Mouse (Mus musculus) layer of hippocampus, postnatal 10 days (tissue): ENCODE data around the gene Atxn3. TPM values are rescaled to one million over a fixed set of nuclear protein-coding genes. Genes with fewer than 3 reads are reported as not detected.

Experiments used
- DNase-seq, 2 experiments: peaks; one replicate each; pipeline ENCODE4 v3.0.0; 2021; ENCODE audit warnings: low spot score in 2 of 2
- long read RNA-seq: library from polyadenylated mRNA; stranded (forward); transcript quantifications from one replicate; pipeline ENCODE4 v2.0.0, GENCODE M21; 2023
- total RNA-seq, 2 experiments: library from RNA; stranded (reverse); gene quantifications; 2 replicates each; pipeline ENCODE4 v1.2.3; 2021

The Atxn3 gene
- total RNA-seq: 10 to 100 TPM; 20.4 to 21.9 TPM
- long read RNA-seq, full-length matches to known transcripts: 5 of 10 reads
- long read RNA-seq, partial matches to known transcripts: 2 of 10 reads
- long read RNA-seq, other reads (novel, unspliced or antisense): 3 of 10 reads

GRCm38 (mm10) chr12:101957942-101958544, at the start of gene Atxn3:
TSS of gene Atxn3 (minus strand) at chr12:101958246.
- DNase-seq: peak; percentile 96 to 98

DNA sequence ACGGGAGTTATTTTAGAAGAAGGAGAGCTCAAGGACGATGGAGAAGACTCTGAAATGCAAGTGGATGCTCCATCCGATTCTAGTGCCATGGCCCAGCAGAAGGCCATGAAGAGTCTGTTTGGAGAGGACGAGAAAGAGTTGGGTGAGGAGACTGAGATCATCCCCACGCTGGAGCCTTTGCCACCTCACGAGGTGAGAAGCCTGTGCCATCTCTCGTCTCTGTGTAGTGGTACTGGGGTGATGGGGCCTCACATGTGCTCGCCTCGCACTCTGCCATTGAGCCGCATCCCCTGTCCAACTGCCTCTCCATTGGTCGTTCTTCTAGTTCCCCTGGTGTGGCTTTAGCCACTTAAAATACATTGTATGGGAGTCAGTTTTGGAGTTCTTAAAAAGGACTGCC, 42.7 kb upstream of the Atxn3 start:
- no peak for DNase-seq

DNA sequence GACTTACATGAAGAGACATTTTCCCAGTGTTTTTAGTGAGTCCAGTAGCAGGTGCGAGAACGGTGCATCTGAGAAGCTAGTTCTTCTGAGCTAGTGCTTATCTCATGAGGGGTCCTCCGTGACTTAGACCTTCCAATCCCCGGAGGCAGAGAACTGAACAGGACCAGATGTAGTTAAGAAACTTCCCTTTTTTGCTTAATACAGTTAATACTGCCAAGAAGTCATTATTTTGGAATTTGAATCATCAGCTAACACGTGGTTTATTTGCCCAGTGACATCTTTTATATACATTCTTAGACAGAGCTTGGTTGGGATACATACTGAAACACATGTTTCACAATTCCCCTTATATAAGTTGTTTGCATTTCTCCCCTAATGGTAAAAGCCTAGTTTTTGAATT, 40.9 kb upstream of the Atxn3 start:
- DNase-seq: no peak

- DNase-seq: no peak
Observed at GRCm38 (mm10) chr12:101994576-101995467, 36.8 kb upstream of the Atxn3 start.

DNA sequence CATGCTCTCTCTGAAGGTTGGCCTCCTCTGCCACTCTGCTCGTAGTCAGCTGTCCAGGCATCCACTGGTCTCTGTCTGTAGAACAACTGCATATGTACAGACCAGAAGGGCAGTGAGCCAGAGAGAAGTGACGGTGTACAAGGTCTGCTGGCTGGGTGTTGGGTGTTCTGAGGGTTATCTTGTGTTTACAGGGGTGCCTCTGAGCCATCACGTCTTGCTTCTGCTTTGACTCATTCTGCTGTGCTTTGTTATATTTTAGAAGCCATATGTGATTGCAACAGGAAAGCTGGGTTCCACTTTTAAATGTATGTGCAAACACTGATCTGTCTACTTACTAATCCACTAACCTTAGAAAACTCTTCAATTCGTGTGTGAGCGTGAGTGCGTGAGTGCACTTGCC, 29.6 kb upstream of the Atxn3 start:
- no peak for DNase-seq

DNA sequence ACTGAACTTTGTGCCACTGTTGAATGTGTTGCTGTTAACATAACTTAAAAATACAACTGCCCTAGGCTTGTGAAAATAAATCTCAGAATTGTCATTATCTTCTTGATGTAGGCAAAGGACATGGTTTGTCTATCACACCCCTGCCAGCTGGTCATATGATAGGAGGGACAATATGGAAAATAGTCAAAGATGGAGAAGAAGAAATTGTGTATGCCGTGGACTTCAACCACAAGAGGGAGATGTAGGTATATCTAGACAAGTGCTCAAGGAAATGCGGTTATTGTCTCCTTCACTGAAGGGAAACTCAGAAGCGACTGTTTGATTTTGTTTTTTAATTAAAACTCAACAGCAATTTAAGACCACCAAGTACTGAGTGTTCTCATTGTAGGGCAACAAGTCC, 27.1 kb upstream of the Atxn3 start:
- DNase-seq: no peak

GRCm38 (mm10) chr12:101982977-101983376, 24.9 kb upstream of the Atxn3 start:
- DNase-seq: no peak

DNA sequence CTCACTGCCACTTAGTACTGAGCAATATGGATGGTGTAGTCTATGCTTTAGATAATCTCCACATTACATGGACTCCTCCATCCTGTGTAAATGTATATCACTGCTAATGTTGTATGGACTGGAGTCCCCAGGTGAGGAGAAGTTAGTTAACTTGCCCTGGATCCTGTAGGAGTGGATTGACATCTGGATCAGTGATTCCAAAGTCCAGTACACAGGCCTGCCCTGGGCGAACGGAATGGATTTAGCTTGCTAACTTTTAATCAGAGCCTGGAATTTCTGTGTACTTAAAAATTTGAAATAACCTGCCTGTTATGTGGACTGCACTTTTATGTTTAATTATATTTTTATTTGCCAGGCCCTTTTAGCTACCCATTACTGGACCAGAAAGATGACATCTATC, 23.5 kb upstream of the Atxn3 start:
- no peak for DNase-seq

DNA sequence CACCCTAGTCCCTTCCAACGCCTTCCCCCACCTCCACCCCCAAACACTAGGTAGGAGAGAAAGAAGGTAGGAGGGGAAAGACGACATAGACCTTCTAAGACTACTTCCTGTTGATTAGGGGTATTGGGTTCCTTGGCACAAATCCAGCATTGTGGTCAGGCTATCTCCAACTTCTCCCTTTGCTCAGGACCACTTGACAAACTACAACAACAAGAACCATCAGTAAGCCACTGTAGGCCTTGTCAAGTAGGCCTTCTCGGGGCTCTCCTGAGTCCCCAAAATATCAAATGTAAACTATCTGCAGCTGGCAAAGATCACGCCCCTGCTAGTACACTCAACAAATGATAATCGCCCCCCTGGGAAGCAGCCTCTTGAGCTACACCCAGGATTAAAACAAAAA, 22.2 kb upstream of the Atxn3 start:
- no peak for DNase-seq

DNA sequence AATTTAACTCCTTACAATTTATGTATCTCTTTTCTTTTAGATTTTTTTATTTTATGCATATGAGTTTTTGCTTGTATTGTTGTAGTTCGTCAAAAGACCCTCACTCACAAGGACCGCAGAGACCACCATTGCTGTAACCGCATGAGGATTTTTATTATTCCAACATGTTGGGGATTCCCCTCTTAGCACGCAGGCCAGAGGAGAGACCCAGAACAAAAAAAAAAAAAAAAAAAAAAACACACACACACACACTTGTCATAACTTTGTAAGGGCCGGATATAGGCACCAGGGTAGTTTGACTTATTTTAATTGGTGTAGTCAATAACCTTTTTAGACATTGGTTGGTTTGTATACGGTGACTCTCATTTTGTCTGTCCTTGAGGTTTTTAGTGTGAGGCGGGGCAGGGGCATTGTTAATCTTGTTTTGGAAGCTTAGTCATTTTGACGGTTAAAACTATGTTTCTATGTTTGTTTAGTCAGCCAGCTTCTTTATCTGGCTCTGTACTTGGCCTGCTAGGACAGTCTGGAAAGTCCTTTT, 21.2 kb upstream of the Atxn3 start:
- no peak for DNase-seq

DNA sequence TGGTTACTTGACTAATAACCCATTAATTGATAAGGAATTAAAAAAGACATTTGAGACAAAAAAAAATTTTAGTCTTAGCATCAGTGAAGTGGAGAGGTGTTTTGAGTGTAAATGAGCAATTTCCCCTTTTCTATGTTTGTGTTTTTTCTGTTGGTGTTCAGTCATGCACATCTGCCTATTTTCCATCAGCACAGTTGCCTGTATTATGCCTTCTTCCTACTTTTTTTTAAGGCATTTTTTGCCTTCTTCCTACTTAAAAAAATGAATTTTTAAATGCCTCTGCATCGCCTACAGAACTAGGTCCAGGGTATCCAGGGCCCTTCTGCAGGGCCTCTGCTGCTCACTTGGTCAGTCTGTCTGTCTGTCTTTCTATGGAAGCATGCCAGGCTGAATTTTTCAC, 20.5 kb upstream of the Atxn3 start:
- no peak for DNase-seq

- DNase-seq: no peak
Observed at GRCm38 (mm10) chr12:101978162-101978561, 20.1 kb upstream of the Atxn3 start.

- no peak for DNase-seq
Observed at GRCm38 (mm10) chr12:101977404-101977915, 19.4 kb upstream of the Atxn3 start.

DNA sequence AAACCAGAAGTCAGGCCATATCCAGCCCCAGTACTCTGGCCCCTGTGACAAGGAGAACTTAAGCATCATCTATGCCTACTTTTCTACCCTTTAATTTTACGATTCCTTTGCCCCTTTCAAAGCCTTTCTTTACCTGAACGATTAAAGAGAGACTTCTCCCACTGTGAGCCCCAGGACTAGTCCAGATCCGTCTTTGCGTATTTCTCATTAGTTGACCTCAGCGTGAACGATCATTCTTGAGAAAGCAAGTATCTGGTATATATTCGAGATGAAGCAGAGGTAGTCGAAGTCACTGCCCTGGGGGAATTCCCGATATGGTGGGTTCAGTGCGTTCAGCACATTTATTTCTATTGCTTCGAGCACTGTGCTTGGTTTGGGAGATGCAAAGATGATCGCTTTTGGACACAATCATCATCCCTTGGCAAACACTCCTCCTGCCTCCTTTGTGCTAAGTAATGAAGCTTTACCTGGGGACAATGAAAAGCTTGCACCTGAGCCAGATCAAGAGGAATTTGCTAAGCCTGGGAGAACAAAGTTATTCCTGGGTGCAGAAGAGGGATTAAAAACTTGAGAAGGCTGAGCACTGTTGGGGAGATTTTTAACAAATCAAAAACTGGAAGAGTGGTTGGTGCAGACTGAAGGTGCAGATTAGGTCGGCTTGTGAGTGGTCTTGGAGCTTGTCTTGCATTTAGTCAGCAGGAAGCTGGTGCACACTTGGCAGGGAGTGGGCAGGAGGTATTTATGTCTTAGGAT, 18.8 kb upstream of the Atxn3 start:
- no peak for DNase-seq

DNA sequence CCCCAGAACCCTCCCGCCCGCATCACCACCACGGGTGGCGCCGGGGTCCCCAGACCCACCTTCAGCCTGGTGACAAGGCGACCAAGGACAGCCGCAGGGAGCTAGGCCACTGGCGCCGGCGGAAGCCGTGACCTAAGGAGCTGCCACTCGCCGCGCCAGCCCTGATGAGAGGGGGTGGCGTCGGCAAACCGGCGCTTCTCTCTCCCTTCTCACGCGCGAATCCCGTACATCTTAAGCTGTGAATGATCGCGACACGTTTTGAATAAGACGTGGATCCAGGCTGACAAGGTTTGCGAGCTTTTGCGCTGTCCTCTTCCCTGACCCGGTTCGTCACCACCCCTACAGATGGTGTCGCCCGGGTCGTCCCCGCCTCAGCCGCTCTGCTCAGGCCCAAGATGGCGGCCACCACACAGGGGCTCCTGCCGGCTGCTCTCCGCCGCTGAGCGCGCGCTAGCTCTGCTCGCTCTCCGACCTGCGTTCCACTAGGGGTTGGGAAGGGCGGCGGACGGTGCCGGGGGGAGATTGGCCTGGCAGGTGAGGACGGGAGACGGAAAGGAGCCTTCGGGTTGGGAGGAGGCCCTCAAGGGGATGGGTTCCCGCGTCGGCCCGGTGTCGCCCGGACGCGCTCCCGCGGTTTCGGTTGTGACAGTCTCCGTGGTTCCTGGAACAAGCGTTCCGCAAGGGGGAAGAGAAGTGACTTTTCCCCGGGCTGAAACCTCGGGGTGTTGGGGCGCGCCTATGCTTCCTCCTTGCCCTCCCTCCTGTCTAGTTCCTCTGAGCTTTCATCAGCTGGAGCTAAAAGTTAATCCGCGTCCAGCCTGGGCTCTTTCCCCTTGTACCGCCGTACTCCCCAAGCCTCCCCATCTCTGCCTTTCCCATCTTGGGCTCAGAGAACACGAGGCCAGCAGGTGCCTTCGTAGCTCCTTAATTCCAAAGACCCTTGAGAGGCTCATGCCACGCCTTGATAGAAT, 17.8 kb upstream of the Atxn3 start, which contains the start of gene Cpsf2:
TSS of gene Cpsf2 (plus strand) at position 388 of the 971 bp plus-strand sequence.
- peak; percentile 89 to 91 for DNase-seq

GRCm38 (mm10) chr12:101975167-101975600, 17.1 kb upstream of the Atxn3 start:
- peak in 1 of 2 experiments; percentile 16 for DNase-seq

- DNase-seq: no peak
Observed at GRCm38 (mm10) chr12:101974571-101974970, 16.5 kb upstream of the Atxn3 start.

GRCm38 (mm10) chr12:101972230-101972629, 14.2 kb upstream of the Atxn3 start:
- DNase-seq: no peak

DNA sequence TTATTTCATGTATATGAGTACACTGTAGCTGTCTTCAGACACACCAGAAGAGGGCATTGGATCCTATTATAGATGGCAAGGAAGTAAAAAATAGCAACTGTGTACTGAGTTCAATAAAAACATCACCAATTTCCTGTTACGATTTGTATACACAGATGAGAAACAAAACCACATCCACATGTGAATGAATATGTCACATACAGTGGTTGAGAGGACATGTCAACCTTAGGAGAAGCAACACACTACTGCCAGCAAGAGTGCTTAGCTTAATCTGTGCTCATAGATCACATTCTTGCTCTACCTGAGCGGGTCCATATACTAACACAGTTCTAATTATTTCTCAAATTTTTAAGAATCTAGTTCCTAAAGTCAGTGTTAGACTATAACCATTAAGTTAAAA, 13.3 kb upstream of the Atxn3 start:
- no peak for DNase-seq
